Mouse (Mus musculus) gastrocnemius, postnatal 4 days (tissue): Measurements from ENCODE around the gene Hist2h3b. TPM values are rescaled to one million over a fixed set of nuclear protein-coding genes. Genes with fewer than 3 reads are reported as not detected.
"Not testable (repeated sequence)": the region's sequence is repeated elsewhere in the genome, so short reads cannot be mapped to it uniquely, and the experiment has no call there.

Experiments
- DNase-seq, 2 experiments: peaks; one replicate each; pipeline ENCODE4 v3.0.0; 2021 to 2022; ENCODE audit warnings: low spot score in 2 of 2, mixed read lengths in 2 of 2
- total RNA-seq, 2 experiments: library from RNA; stranded (reverse); gene quantifications; 2 replicates each; pipeline ENCODE4 v1.2.3; 2021

Gene Hist2h3b
- total RNA-seq, 2 experiments from 2014 or later: 677 to 879 TPM

- peak in 1 of 2 experiments; percentile 41 for DNase-seq
These were observed 29.3 kb upstream of the Hist2h3b start, which contains the start of gene Hist2h3c2 for GRCm38 (mm10) chr3:96238954-96239793. Gene Hist2h3c2, minus strand, starts transcription at chr3:96239127.

- DNase-seq: peak; percentile 82 to 94
These were observed 28.3 kb upstream of the Hist2h3b start, which contains the start of gene Hist2h2aa2 for GRCm38 (mm10) chr3:96239949-96240798. Gene Hist2h2aa2, minus strand, starts transcription at chr3:96240276.

- DNase-seq: no peak
These were observed 27.7 kb upstream of the Hist2h3b start for GRCm38 (mm10) chr3:96240799-96241197.

GRCm38 (mm10) chr3:96243921-96244572 lies 24.4 kb upstream of the Hist2h3b start:
- no peak for DNase-seq

GRCm38 (mm10) chr3:96245003-96245886 lies 23.2 kb upstream of the Hist2h3b start, which contains the start of gene Hist2h2aa1:
Gene Hist2h2aa1, plus strand, starts transcription at chr3:96245497.
- DNase-seq: peak; percentile 65 to 81

GRCm38 (mm10) chr3:96246018-96246417 lies 22.4 kb upstream of the Hist2h3b start:
- not testable (repeated sequence) for DNase-seq

- not testable (repeated sequence) for DNase-seq
These were observed 22.0 kb upstream of the Hist2h3b start, which contains the start of gene Hist2h3c1 for GRCm38 (mm10) chr3:96246427-96246856. Gene Hist2h3c1, plus strand, starts transcription at chr3:96246685.

- DNase-seq: no peak
These were observed 20.9 kb upstream of the Hist2h3b start for GRCm38 (mm10) chr3:96247356-96248140.

GRCm38 (mm10) chr3:96248141-96249033 lies 20.1 kb upstream of the Hist2h3b start:
- DNase-seq: no peak

GRCm38 (mm10) chr3:96249034-96249345 lies 19.5 kb upstream of the Hist2h3b start:
- no peak for DNase-seq

GRCm38 (mm10) chr3:96250890-96251289 lies 17.6 kb upstream of the Hist2h3b start:
- no peak for DNase-seq

GRCm38 (mm10) chr3:96251787-96252186 lies 16.7 kb upstream of the Hist2h3b start:
- DNase-seq: no peak

- no peak for DNase-seq
These were observed 13.6 kb upstream of the Hist2h3b start for GRCm38 (mm10) chr3:96254683-96255355.

- DNase-seq: no peak
These were observed 12.4 kb upstream of the Hist2h3b start for GRCm38 (mm10) chr3:96255926-96256593.

- DNase-seq: no peak
These were observed 11.3 kb upstream of the Hist2h3b start for GRCm38 (mm10) chr3:96257190-96257589.

- DNase-seq: no peak
These were observed 8.2 kb upstream of the Hist2h3b start for GRCm38 (mm10) chr3:96260220-96260619.

- DNase-seq: no peak
These were observed 6.8 kb upstream of the Hist2h3b start for GRCm38 (mm10) chr3:96261623-96262022.
